Mouse (Mus musculus): Measurements from ENCODE around the gene Lrrc8d.

Gene Lrrc8d

DNA sequence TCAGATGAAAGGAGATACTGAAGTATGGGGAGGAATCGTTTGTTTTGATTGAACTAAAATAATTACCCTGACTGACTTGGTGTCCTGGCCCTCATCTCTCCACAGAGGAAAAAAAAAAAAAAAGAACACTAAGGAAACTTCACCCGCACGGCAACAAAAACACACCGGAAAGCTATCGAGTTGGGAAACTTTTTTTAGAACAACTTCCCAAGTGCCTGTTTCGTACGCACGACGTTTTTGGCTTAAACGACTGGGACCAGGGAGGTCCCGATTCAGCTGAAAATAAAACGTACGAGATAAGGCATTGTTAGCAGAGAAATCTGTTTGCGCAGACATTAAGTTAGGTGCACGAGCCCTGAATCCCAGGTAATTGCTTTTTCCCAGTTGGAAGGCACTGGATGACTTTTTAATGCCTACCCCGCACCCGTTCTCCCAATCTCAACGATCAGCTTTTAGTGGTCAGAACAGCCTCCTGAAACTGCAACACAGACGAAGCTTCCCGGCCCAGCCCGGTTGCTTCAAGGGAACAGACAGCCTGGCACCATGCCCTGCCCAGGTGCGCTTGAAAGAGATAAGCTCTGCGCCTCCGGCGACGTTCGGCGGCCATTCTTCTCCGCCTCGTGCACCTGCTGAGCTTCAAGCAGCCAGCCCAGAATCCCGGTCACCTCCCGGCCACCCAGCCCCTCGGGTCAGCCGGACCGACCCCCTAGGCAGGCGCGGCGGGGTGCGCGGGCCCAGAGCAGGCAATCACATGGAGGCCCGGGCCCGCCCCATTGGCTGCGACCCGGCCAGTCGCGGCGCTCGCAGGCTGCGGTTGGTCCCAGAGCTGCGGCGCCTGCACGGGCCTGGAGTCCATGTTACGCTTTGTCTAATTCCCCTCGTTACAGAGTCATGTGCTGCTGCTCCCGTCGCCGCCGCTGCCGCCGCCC lies at the start of gene Lrrc8d:
Gene Lrrc8d (plus strand): TSS at position 829 of the 929 bp plus-strand sequence.
- DNase-seq = peak; percentile 83

DNA sequence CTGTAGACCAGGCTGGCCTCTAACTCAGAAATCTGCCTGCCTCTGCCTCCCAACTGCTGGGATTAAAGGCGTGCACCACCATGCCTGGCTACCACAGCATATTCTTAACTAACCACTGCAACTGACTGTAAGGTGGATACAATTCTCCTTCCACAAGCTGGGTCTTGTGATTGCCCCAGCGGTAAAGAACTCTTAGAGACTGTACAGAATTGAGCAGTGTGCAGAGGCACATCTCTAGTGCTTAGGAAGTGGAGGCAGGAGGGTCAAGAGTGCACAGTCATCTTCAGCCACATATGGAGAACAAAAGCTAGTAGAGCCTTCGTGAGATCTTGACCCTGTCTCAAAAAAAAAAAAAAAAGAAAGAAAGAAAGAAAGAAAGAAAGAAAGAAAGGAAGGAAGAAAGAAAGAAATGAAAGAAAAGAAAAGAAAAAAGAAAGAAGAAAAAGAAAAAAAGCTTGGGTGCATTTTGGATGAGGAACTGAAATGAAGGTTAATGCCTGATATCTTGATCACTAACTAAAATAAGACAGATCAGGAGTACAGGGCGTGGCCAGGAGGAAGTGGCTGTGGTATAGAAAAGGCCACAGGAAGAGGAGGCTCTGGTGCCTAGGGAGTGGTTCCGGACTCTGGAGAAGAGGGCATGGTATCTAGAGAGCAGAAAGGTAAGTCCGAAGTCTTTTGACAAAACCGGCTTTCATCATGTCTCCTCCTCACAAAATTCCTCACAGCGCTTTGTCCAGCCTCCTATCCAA lies 48.9 kb upstream of the Lrrc8d start:
- DNase-seq = no peak

DNA sequence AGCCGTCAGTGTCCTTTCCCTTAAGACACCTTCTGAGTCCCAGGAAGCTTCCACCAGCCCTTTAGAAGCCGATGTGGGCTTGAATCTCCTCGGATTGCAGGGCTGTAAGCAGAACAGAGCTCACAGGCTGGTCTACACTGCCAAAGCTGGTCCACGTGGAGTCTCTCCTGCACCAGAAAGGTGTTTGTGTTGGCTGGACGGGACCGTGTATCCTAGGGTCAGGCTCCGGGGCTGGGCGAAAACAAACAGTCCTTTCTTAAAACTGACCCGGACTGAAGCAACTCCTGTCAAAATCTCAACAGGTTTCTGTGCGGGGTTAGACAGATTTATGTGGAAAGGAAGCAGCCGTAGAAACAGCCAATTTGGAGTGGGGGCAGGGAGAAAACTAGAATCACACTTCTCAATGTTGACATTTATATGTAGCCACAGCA lies 48.2 kb upstream of the Lrrc8d start:
- DNase-seq = no peak

- DNase-seq = peak; percentile 64
Observed at GRCm38 (mm10) chr5:105654237-105655063, 45.3 kb upstream of the Lrrc8d start.

GRCm38 (mm10) chr5:105655100-105655734 lies 44.6 kb upstream of the Lrrc8d start:
- no peak for DNase-seq

- no peak for DNase-seq
Observed at GRCm38 (mm10) chr5:105661894-105662293, 37.9 kb upstream of the Lrrc8d start.

DNA sequence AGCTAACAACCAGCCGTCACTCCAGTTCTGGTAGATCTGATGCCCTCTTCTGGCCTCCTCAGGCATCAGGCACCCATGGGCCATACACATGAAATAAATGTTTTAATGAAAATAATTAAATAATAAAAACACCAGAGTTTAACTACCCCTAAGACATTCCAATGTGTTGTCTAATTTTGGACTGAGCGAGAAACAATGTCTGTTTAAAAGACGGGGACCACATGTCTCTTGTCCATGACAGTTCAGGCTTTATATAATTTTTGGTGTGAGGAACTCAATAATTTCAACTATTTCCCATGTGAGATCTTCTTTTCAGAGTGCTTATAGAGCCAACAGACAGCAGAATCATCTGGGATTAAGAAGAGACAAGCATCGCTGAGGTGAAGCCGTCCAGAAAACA lies 32.8 kb upstream of the Lrrc8d start:
- DNase-seq = no peak

GRCm38 (mm10) chr5:105667411-105667810 lies 32.4 kb upstream of the Lrrc8d start:
- DNase-seq = no peak

- DNase-seq = no peak
Observed at GRCm38 (mm10) chr5:105669086-105669485, 30.7 kb upstream of the Lrrc8d start.

GRCm38 (mm10) chr5:105669508-105670353 lies 30.0 kb upstream of the Lrrc8d start:
- DNase-seq = no peak

GRCm38 (mm10) chr5:105672332-105672731 lies 27.4 kb upstream of the Lrrc8d start:
- no peak for DNase-seq

GRCm38 (mm10) chr5:105675511-105675910 lies 24.3 kb upstream of the Lrrc8d start:
- DNase-seq = no peak

DNA sequence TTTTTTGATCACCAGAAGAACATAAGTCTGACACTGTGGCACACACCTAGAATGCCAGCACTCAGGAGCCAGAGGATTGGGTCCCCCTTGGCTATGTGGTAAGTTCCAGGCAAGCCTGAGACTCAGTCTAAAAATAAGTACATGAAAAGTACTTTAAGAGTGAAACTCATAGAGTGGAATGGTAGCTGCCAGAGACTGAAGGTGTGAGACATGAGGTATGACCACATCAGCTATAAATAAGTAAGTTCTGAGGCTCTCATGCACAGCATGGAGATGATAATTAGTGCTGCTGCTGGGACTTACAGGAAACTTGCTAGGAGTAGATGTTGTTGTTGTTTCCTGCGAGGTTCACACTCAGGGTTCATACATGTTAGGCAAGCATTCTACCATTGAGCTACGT lies 22.7 kb upstream of the Lrrc8d start:
- DNase-seq = no peak

GRCm38 (mm10) chr5:105678243-105678642 lies 21.5 kb upstream of the Lrrc8d start:
- DNase-seq = no peak

DNA sequence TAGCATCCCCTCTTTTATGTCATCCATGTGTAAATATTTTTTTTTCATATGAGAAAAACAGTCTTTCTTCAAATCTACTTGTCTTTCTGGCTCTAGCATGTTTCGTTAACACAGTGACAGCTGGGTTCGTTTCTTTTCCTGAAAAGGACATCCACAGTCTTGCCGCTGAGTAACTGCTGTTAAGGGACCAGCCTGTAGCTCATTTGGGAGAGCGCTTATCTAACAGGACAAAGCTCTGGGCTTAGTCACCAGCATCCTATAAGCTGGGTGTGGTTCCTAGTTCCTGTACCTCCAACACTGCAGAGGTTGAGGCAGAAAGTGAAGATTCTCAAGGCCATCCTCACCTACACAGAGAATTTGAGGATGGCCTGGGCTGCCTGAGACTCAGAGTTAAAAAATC lies 20.5 kb upstream of the Lrrc8d start:
- no peak for DNase-seq

DNA sequence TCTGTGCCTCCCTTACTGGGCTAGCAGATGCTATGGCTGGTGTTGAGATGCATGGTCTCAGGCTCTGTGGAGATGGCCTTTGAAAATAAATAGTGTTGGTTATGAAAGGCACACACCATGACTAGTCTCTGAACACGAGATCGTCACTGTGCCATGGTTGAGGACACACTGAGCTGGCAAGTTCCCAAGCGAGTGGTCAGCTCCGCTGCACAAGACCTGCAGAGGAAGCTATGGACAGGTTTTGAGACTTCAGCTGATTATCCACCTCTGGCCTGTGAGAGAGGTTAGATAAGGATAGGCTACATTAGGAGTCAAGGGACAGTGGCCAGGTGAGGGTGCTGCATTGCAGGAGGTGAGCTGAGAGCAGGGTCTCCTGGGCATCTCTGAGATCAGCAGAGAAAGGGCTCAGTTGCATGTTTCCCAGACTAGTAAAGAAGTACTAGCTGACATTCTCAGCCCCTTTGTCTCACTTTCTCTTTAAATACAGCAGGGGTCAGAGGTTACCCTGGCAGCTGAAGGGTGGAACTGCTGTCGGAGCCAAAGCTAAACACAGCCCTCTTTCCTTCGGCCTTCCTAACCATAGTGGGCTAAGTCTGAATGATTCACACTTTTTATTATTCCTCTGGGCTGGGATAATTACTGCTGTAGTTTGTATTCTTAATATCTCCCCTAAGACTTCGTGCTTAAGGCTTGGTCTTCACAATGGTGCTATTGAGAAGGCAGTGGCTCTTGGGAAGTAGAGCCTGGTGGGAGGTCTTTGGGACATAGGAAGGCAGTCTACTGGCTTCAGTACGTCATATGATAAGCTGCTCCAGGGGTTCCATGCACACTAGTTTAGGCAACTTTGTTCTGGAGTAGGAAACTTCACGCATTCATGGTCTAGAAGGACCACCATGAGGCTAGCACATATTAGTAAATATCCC lies 19.6 kb upstream of the Lrrc8d start:
- no peak for DNase-seq

GRCm38 (mm10) chr5:105682143-105682611 lies 17.6 kb upstream of the Lrrc8d start:
- no peak for DNase-seq

DNA sequence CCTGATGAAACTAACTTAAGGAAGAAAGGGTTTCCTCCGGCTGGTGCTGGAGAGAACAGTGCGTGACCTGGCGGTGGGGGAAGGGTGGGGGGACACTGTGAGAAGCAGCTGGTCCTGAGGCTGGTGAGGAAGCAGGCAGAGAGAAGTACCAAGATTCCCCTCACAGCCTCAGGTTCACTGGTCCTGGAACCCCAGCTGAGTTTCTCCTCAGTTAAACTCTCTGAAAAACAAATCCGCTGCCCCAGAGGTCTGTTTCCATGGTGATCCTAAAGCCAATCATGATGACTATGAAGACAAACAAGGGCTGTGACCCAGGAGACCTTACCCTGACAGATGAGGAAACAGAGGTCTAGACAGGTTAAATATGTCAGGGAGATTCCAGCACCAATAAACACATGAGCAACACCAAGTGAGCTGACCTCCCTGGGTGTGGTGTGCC lies 15.8 kb upstream of the Lrrc8d start:
- no peak for DNase-seq

DNA sequence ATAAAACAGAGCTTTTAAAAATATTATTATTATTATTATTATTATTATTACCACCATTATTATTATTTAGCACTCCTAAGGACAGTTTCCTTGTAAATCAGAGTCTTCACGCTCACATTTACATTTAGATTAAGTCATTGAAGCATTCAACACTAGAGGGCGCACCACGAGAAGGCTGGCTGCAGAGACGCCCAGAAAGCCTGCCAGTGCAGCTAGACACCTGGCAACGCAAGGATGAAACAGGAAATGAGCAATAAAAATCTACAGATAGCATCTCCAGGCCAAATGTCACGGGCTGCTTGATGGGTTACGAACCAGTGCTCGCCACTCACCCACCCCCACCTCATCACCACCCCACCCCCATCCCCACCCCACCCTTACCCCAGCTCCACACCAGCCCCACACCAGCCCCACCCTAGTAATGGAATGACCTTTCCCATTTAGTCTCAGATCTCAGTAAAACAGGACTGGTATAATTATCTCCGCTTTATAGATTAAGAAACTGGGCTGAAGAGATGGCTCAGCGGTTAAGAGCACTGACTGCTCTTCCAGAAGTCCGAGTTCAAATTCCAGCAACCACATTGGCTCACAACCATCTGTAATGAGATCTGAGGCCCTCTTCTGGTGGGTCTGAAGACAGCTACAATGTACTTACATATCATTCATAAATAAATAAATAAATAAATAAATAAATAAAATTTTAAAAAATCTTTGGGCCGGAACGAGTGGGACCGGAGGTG lies 14.7 kb upstream of the Lrrc8d start:
- peak; percentile 68 for DNase-seq

Measured in cerebellum, adult 11 months (tissue).